Comparison of ENCODE assay signal across 15 mouse cellular contexts in genomic region chr12:71046501-71046900, GRCm38 (mm10).
"Had no signal": no experiment of that assay in that cellular context is flagged by ENCODE, and none has a peak within 500 bp of the region (broad histone marks: within the 10 kb centered on the region; RNA-seq: fewer than 3 reads in every experiment).

No protein-coding gene starts in this region.

- H3K9ac ChIP-seq: limb, embryonic 12.5 days; liver, embryonic 13.5 days; liver, postnatal 0 days; lung, embryonic 15.5 days; midbrain, embryonic 12.5 days; neural tube, embryonic 13.5 days; stomach, embryonic 15.5 days had no signal

- H3K9me3 ChIP-seq: limb, embryonic 12.5 days; liver, embryonic 13.5 days; lung, embryonic 15.5 days; megakaryocyte, embryonic 14.5 days; midbrain, embryonic 12.5 days; neural tube, embryonic 13.5 days; stomach, embryonic 15.5 days had no signal

- H3K27me3 ChIP-seq: limb, embryonic 12.5 days; liver, embryonic 13.5 days; lung, embryonic 15.5 days; megakaryocyte, embryonic 14.5 days; midbrain, embryonic 12.5 days; neural tube, embryonic 13.5 days; stomach, embryonic 15.5 days had no signal

- H3K4me1 ChIP-seq: stomach, embryonic 15.5 days had no signal

- DNase-seq: kidney, postnatal 25 days; liver; liver, embryonic 13.5 days; liver, postnatal 0 days; lung, postnatal 14 days; right cerebral cortex, postnatal 14 days; thymus, adult 2 months; thymus, postnatal 25 days had no signal

- H3K4me3 ChIP-seq: limb, embryonic 12.5 days; liver, embryonic 13.5 days; lung, embryonic 15.5 days; megakaryocyte, embryonic 14.5 days; midbrain, embryonic 12.5 days; neural tube, embryonic 13.5 days; stomach, embryonic 15.5 days had no signal

- ATAC-seq: liver, postnatal 0 days had no signal

- H3K27ac ChIP-seq: liver, embryonic 13.5 days; lung, embryonic 15.5 days; macrophage; stomach, embryonic 15.5 days had no signal

- H3K4me2 ChIP-seq: limb, embryonic 12.5 days; liver, embryonic 13.5 days; lung, embryonic 15.5 days; midbrain, embryonic 12.5 days; neural tube, embryonic 13.5 days; stomach, embryonic 15.5 days had no signal
